Mouse (Mus musculus): ENCODE measurements around the gene Prelp. TPM values are rescaled to one million over a fixed set of nuclear protein-coding genes. Genes with fewer than 3 reads are reported as not detected.

Gene Prelp
- total and polyA plus RNA-seq, 3 experiments: not detected

DNA sequence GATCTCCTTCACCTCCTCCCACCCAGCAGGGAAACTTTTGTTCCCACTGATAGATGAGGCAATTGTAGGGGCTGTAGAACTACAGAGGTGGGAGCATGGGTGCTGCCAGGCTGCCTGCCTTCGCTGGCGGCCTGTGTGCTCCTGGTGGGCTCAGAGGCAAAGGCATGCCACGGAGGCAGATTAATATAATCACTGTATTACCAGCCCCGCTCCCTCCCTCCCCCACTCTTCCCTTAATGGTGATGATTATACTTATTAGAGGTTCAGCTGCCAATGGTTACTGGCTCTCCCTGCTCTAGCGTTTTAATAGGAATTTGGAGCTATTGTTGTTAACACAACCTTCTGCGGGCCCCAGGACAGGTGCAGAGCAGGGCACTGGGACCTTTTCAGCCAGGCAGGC lies 39.4 kb downstream of the Prelp start:
- H3K27me3 ChIP-seq (ENCODE audit: control insufficient read depth in 1 of 2, insufficient read depth in 2 of 2, low read length in 2 of 2): no peaks in the 10 kb centered on the region; a peak in 1 of 4 replicates
- no peak overlapping the region for H3K27ac ChIP-seq (ENCODE audit: control insufficient read depth, low read depth, low read length)
- H3K4me1 ChIP-seq (ENCODE audit: control insufficient read depth in 1 of 2, insufficient read depth in 2 of 2, low read length in 2 of 2): peaks cover 2 to 12% of the 10 kb centered on the region in 2 experiments; a peak in 3 of 4 replicates
- peaks cover 0 to 4% of the 10 kb centered on the region in 2 experiments; a peak in 2 of 4 replicates for H3K36me3 ChIP-seq (ENCODE audit: control insufficient read depth in 1 of 2, insufficient read depth in 2 of 2, low read length in 2 of 2)
- no peak overlapping the region for H3K4me3 ChIP-seq (ENCODE audit: control insufficient read depth in 1 of 2, insufficient read depth in 1 of 2, low read depth in 2 of 2, low read length in 2 of 2)
- H3K9ac ChIP-seq (ENCODE audit: control insufficient read depth, low read depth, low read length, poor library complexity, severe bottlenecking): no peak overlapping the region
- H3K79me2 ChIP-seq (ENCODE audit: control insufficient read depth, insufficient read depth, low read length, poor library complexity): no peaks in the 10 kb centered on the region
- H3K9me3 ChIP-seq (replicated peaks; ENCODE audit: insufficient read depth, low read length): no peaks in the 10 kb centered on the region
- no peak for TF ChIP-seq TBP (IDR thresholded peaks at IDR 0.05; ENCODE audit: low read depth, low read length)
- TF ChIP-seq MAFK (IDR thresholded peaks at IDR 0.05; ENCODE audit: borderline replicate concordance, low read depth, low read length): no peak
- no peak for TF ChIP-seq MAZ (IDR thresholded peaks at IDR 0.05; ENCODE audit: low read depth, low read length)
- TF ChIP-seq JUND (IDR thresholded peaks at IDR 0.05; ENCODE audit: low read depth, low read length): no peak
- no peak for DNase-seq (ENCODE audit: low read depth, low spot score)

DNA sequence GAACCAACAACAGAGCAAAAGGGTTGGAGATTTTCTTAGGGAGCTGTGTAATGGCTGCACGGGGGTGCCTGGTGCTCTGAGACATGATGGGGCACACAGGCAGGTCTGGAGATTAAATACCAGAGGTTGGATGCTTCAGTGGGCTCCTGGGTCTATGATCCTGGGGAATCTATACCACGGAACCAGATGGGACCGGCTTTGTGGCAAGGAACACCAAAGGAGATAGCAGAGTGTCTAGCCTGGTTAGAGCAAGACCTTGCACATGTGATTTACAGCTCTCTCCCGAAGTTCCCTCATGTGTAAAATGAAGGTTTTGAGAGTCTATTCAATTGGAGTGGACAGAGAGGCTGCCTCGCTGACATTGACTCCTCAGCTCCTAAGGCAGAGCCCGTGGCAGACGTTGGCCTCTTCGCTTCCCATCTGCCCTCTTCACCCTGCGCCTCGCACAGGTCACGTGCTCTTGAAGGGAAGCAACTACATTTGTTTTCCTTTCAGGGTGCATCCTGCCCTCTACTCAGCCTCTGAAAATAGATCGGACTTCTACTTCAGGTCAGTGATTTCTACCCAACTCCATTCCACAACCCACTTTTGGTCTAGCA lies 42.3 kb downstream of the Prelp start:
- H3K79me2 ChIP-seq (ENCODE audit: control insufficient read depth, insufficient read depth, low read length, poor library complexity): no peaks in the 10 kb centered on the region
- no peaks in the 10 kb centered on the region; a peak in 1 of 4 replicates for H3K27me3 ChIP-seq (ENCODE audit: control insufficient read depth in 1 of 2, insufficient read depth in 2 of 2, low read length in 2 of 2)
- no peaks in the 10 kb centered on the region for H3K4me1 ChIP-seq (ENCODE audit: control insufficient read depth in 1 of 2, insufficient read depth in 2 of 2, low read length in 2 of 2)
- H3K27ac ChIP-seq (ENCODE audit: control insufficient read depth, low read depth, low read length): no peak overlapping the region
- H3K4me3 ChIP-seq (ENCODE audit: control insufficient read depth in 1 of 2, insufficient read depth in 1 of 2, low read depth in 2 of 2, low read length in 2 of 2): no peak overlapping the region
- no peak for DNase-seq (ENCODE audit: low read depth, low spot score)
- TF ChIP-seq USF2 (IDR thresholded peaks at IDR 0.05; ENCODE audit: borderline replicate concordance in 1 of 2, insufficient read depth in 1 of 2, low read depth in 1 of 2, low read length in 2 of 2) (no peak), HCFC1 (IDR thresholded peaks at IDR 0.05; ENCODE audit: low read depth, low read length) (no peak), MYB (IDR thresholded peaks at IDR 0.05; ENCODE audit: low read depth, low read length) (no peak), E2F4 (IDR thresholded peaks at IDR 0.05; ENCODE audit: borderline replicate concordance, low read depth, low read length) (no peak), CHD1 (IDR thresholded peaks at IDR 0.05; ENCODE audit: low read depth, low read length) (no peak), ZMIZ1 (IDR thresholded peaks at IDR 0.05; ENCODE audit: low read depth, low read length) (no peak), ETS1 (IDR thresholded peaks at IDR 0.05; ENCODE audit: low read depth, low read length) (no peak), ZNF384 (IDR thresholded peaks at IDR 0.05; ENCODE audit: low read depth, low read length) (no peak), NELFE (IDR thresholded peaks at IDR 0.05; ENCODE audit: low read depth, low read length) (no peak), CHD2 (IDR thresholded peaks at IDR 0.05; ENCODE audit: low read length) (no peak), ELF1 (IDR thresholded peaks at IDR 0.05; ENCODE audit: low read depth, low read length) (no peak), UBTF (IDR thresholded peaks at IDR 0.05; ENCODE audit: borderline replicate concordance, insufficient read depth, low read depth, low read length) (no peak), MYC (IDR thresholded peaks at IDR 0.05; ENCODE audit: low read depth, low read length) (no peak), POLR2AphosphoS2 (IDR thresholded peaks at IDR 0.05; ENCODE audit: low read length) (no peak), TCF12 (IDR thresholded peaks at IDR 0.05; ENCODE audit: low read depth, low read length) (no peak), BHLHE40 (IDR thresholded peaks at IDR 0.05; ENCODE audit: borderline replicate concordance, low read depth, low read length) (no peak), RAD21 (IDR thresholded peaks at IDR 0.05; ENCODE audit: low read depth, low read length) (no peak)
- no peak overlapping the region for H3K9ac ChIP-seq (ENCODE audit: control insufficient read depth, low read depth, low read length, poor library complexity, severe bottlenecking)
- no peaks in the 10 kb centered on the region for H3K9me3 ChIP-seq (replicated peaks; ENCODE audit: insufficient read depth, low read length)
- H3K36me3 ChIP-seq (ENCODE audit: control insufficient read depth in 1 of 2, insufficient read depth in 2 of 2, low read length in 2 of 2): no peaks in the 10 kb centered on the region

Measured in MEL (cell line).